Comparison of ENCODE assay signal across 8 mouse cellular contexts in genomic region chr2:138277842-138278691, GRCm38 (mm10). TPM values are rescaled to one million over a fixed set of nuclear protein-coding genes. Genes with fewer than 3 reads are reported as not detected.
DNase-seq lines count a peak whose midpoint lies in the region; ATAC-seq and TF ChIP-seq lines count a peak whose summit lies in the region.

No protein-coding gene starts in this region.

- peak; percentile 96 for ATAC-seq in forebrain, embryonic 13.5 days
- ATAC-seq in liver, embryonic 13.5 days (ENCODE audit: low read depth) = peak; percentile 77; the same call in 1 of the 2 replicates
- peak; percentile 94 for ATAC-seq in neural tube, embryonic 12.5 days (ENCODE audit: low FRiP score, low read depth)

- H3K4me3 ChIP-seq in ES-Bruce4 (ENCODE audit: low read depth, low read length) = 0 out of 2 replicates have a peak overlapping the region, but pooled peaks have one; percentile 1
- H3K4me3 ChIP-seq in forebrain, embryonic 13.5 days = peak overlapping the region; percentile 41
- H3K4me3 ChIP-seq in liver, embryonic 13.5 days (replicated peaks) = peak overlapping the region; percentile 23
- peak overlapping the region; percentile 26 for H3K4me3 ChIP-seq in neural tube, embryonic 12.5 days

- no peaks in the 10 kb centered on the region for H3K9me3 ChIP-seq in ES-Bruce4 (replicated peaks; ENCODE audit: control insufficient read depth, insufficient read depth, low read length, poor library complexity, severe bottlenecking)
- H3K9me3 ChIP-seq in forebrain, embryonic 13.5 days (replicated peaks) = no peaks in the 10 kb centered on the region
- no peaks in the 10 kb centered on the region for H3K9me3 ChIP-seq in liver, embryonic 13.5 days (replicated peaks)
- no peaks in the 10 kb centered on the region for H3K9me3 ChIP-seq in neural tube, embryonic 12.5 days

- no peak overlapping the region for H3K27ac ChIP-seq in ES-Bruce4 (ENCODE audit: insufficient read depth, low read length)
- 0 out of 2 replicates have a peak overlapping the region, but pooled peaks have one; percentile 49 for H3K27ac ChIP-seq in forebrain, embryonic 13.5 days
- no peak overlapping the region for H3K27ac ChIP-seq in liver, embryonic 13.5 days
- no peak overlapping the region for H3K27ac ChIP-seq in neural tube, embryonic 12.5 days

- 9% methylated on average over 17 of the region's 17 CpGs for WGBS in forebrain, embryonic 13.5 days
- 40% methylated on average over 17 of the region's 17 CpGs for WGBS in liver, embryonic 13.5 days (ENCODE audit: insufficient replicate concordance)
- WGBS in neural tube, embryonic 12.5 days = 23% methylated on average over 17 of the region's 17 CpGs

- 0 out of 2 replicates have a peak overlapping the region, but pooled peaks have one; percentile 14 for H3K9ac ChIP-seq in ES-Bruce4 (ENCODE audit: low read depth, poor library complexity, severe bottlenecking)
- H3K9ac ChIP-seq in forebrain, embryonic 13.5 days = peak overlapping the region; percentile 55
- no peak overlapping the region for H3K9ac ChIP-seq in liver, embryonic 13.5 days
- peak overlapping the region; percentile 38; the same call in 1 of the 2 replicates for H3K9ac ChIP-seq in neural tube, embryonic 12.5 days

- DNase-seq in cerebellum, adult 11 months = peak; percentile 87
- DNase-seq in heart, postnatal 10 days = peak; percentile 77 to 83
- DNase-seq in kidney, postnatal 36 days = peak; percentile 79
- no peak for DNase-seq in liver, embryonic 13.5 days
- DNase-seq in spleen, adult 18-20 months = no peak

- TF ChIP-seq POLR2A in ES-Bruce4 (IDR thresholded peaks at IDR 0.05; ENCODE audit: insufficient read depth, low read length) = no peak

- no peak for TF ChIP-seq EP300 in ES-Bruce4 (IDR thresholded peaks at IDR 0.05; ENCODE audit: insufficient read depth, low read depth, low read length)

- no peaks in the 10 kb centered on the region for H3K27me3 ChIP-seq in ES-Bruce4 (ENCODE audit: control insufficient read depth, insufficient read depth, low read length, poor library complexity, severe bottlenecking)
- H3K27me3 ChIP-seq in forebrain, embryonic 13.5 days = no peaks in the 10 kb centered on the region
- H3K27me3 ChIP-seq in liver, embryonic 13.5 days = no peaks in the 10 kb centered on the region
- no peaks in the 10 kb centered on the region for H3K27me3 ChIP-seq in neural tube, embryonic 12.5 days (replicated peaks)

- peak overlapping the region; percentile 64 for H3K4me2 ChIP-seq in forebrain, embryonic 13.5 days
- peak overlapping the region; percentile 47 for H3K4me2 ChIP-seq in liver, embryonic 13.5 days
- H3K4me2 ChIP-seq in neural tube, embryonic 12.5 days (replicated peaks) = peak overlapping the region; percentile 61

- intact Hi-C loops in heart, postnatal 10 days (cut with DNase I) = no loop called here

- H3K4me1 ChIP-seq in ES-Bruce4 (ENCODE audit: control insufficient read depth, insufficient read depth, low read length) = peaks cover 4% of the 10 kb centered on the region
- peaks cover 39% of the 10 kb centered on the region for H3K4me1 ChIP-seq in forebrain, embryonic 13.5 days
- H3K4me1 ChIP-seq in liver, embryonic 13.5 days (replicated peaks) = peaks cover 8% of the 10 kb centered on the region
- H3K4me1 ChIP-seq in neural tube, embryonic 12.5 days = peaks cover 30% of the 10 kb centered on the region

- no peaks in the 10 kb centered on the region for H3K36me3 ChIP-seq in ES-Bruce4 (ENCODE audit: control insufficient read depth, insufficient read depth, low read length, poor library complexity, severe bottlenecking)
- peaks cover 3% of the 10 kb centered on the region; the same call in 1 of the 2 replicates for H3K36me3 ChIP-seq in forebrain, embryonic 13.5 days (ENCODE audit: poor library complexity, severe bottlenecking)
- H3K36me3 ChIP-seq in liver, embryonic 13.5 days = no peaks in the 10 kb centered on the region
- no peaks in the 10 kb centered on the region for H3K36me3 ChIP-seq in neural tube, embryonic 12.5 days

- no peak for TF ChIP-seq CTCF in ES-Bruce4 (IDR thresholded peaks at IDR 0.05; ENCODE audit: low read depth, low read length)

RNA-seq across cellular contexts. Expression of gene Btbd3, which starts 21.7 kb away (rescaled TPM):
- polyA plus RNA-seq in ES-Bruce4 (2011; ENCODE audit: insufficient read depth, insufficient read length, low read depth, missing spikeins) = 12.3 and 13.6 TPM in 2 replicates
- polyA plus RNA-seq in forebrain, embryonic 13.5 days (2015; fragmentation: Nextera tagmentation; extraction: Ambion mirVana) = 15.9 and 19.9 TPM in 2 replicates
- 10 to 100 TPM; 26.2 to 26.9 TPM for total RNA-seq in heart, postnatal 10 days (2021)
- 1.7 and 2.2 TPM in 2 replicates for polyA plus RNA-seq in liver, embryonic 13.5 days (2015; fragmentation: Nextera tagmentation; extraction: Ambion mirVana)
- polyA plus RNA-seq in neural tube, embryonic 12.5 days (2016; fragmentation: Nextera tagmentation; extraction: Ambion mirVana) = 16.3 and 17.0 TPM in 2 replicates

Comparison
In these comparisons a context has a peak if more than half of its experiments do, and no peak if none do; other contexts are left out.
1. DNase-seq: peak in cerebellum, adult 11 months (single experiment), heart, postnatal 10 days (2 of 2) and kidney, postnatal 36 days (2 of 2); none in liver, embryonic 13.5 days (single experiment) and spleen, adult 18-20 months (0 of 2).
2. Peak in every context shown above with its lines, with median percentiles within 50 percentile points of each other: H3K4me3 ChIP-seq, ATAC-seq and H3K4me2 ChIP-seq.